Mouse (Mus musculus) stomach, embryonic 16.5 days (tissue): Measurements from ENCODE around the gene Atad2b. TPM values are rescaled to one million over a fixed set of nuclear protein-coding genes. Genes with fewer than 3 reads are reported as not detected.
"Not testable (repeated sequence)": the region's sequence is repeated elsewhere in the genome, so short reads cannot be mapped to it uniquely, and the experiment has no call there.

ENCODE experiments used
- ATAC-seq: fragments of 200-750 bp; cut with Nextera tagmentation; 2 replicates; pipeline ENCODE4 v1.8.0; 2017; ENCODE audit warnings: moderate number of reproducible peaks, moderate TSS enrichment; ENCODE audit not compliant: insufficient read depth, low FRiP score
- H3K27ac ChIP-seq: fragments of 300-500 bp; sonication (generic); 2 replicates; pipeline ENCODE4 v1.5.1; 2014; ENCODE audit warnings: low read length
- H3K27me3 ChIP-seq: fragments of 300-500 bp; sonication (generic); 2 replicates; pipeline ENCODE4 v1.6.1; 2014; ENCODE audit warnings: low read length, control low read depth, mixed read lengths; ENCODE audit not compliant: control insufficient read depth, insufficient read depth
- H3K36me3 ChIP-seq: fragments of 300-500 bp; sonication (generic); 2 replicates; pipeline ENCODE4 v1.6.1; 2014; ENCODE audit warnings: low read length; ENCODE audit not compliant: control insufficient read depth, insufficient read depth
- H3K4me1 ChIP-seq: fragments of 300-500 bp; sonication (generic); 2 replicates; pipeline ENCODE4 v1.6.1; 2014; ENCODE audit warnings: low read length, control low read depth, mixed read lengths; ENCODE audit not compliant: control insufficient read depth, insufficient read depth
- H3K4me2 ChIP-seq: fragments of 300-500 bp; sonication (generic); 2 replicates; pipeline ENCODE4 v1.6.1; 2014; ENCODE audit warnings: low read depth, low read length, mixed read lengths
- H3K4me3 ChIP-seq: fragments of 300-500 bp; sonication (generic); replicated peaks from 2 replicates; pipeline ENCODE4 v1.5.1; 2014; ENCODE audit warnings: mild to moderate bottlenecking, low read length
- H3K9ac ChIP-seq: fragments of 300-500 bp; sonication (generic); 2 replicates; pipeline ENCODE4 v1.6.1; 2014; ENCODE audit warnings: low read length
- H3K9me3 ChIP-seq: fragments of 300-500 bp; sonication (generic); replicated peaks from 2 replicates; pipeline ENCODE4 v1.6.1; 2016; ENCODE audit warnings: low read length, control low read depth; ENCODE audit not compliant: control insufficient read depth
- WGBS: fragments of 180-500 bp; shearing (Covaris S2); extraction: QIAGEN DNeasy Blood & Tissue Kit; methylation state at CpG from one replicate; pipeline ENCODE4 v1.1.7; 2014; 5-methylcytosine and 5-hydroxymethylcytosine counted together
- polyA plus RNA-seq: library from polyadenylated mRNA; unstranded; fragments of >200 nt; fragmentation: Nextera tagmentation; extraction: Ambion mirVana; gene quantifications from 2 replicates; pipeline ENCODE4 v1.2.1, GENCODE M21; 2015

Atad2b gene
- polyA plus RNA-seq, 1 experiment from 2014 or later = 7.5 TPM

GRCm38 (mm10) chr12:4878296-4878783 lies 38.8 kb upstream of the Atad2b start:
- ATAC-seq = no peak
- H3K4me3 ChIP-seq = no peak overlapping the region
- no peak overlapping the region for H3K27ac ChIP-seq
- H3K9ac ChIP-seq = no peak overlapping the region
- 67% methylated on average over 9 of the region's 9 CpGs for WGBS
- no peaks in the 10 kb centered on the region for H3K27me3 ChIP-seq
- H3K9me3 ChIP-seq = no peaks in the 10 kb centered on the region
- no peak overlapping the region for H3K4me2 ChIP-seq
- peaks cover 6% of the 10 kb centered on the region for H3K4me1 ChIP-seq
- H3K36me3 ChIP-seq = peaks cover 8% of the 10 kb centered on the region; the same call in 1 of the 2 replicates

GRCm38 (mm10) chr12:4879048-4879447 lies 38.1 kb upstream of the Atad2b start:
- Histone ChIP-seq H3K9ac (no peak overlapping the region), H3K9me3 (no peaks in the 10 kb centered on the region), H3K4me2 (no peak overlapping the region), H3K4me1 (peaks cover under 1% of the 10 kb centered on the region), H3K27ac (no peak overlapping the region), H3K27me3 (no peaks in the 10 kb centered on the region), H3K4me3 (no peak overlapping the region), H3K36me3 (peaks cover 8% of the 10 kb centered on the region; the same call in 1 of the 2 replicates)
- no peak for ATAC-seq
- WGBS = 95% methylated on average over 5 of the region's 5 CpGs

DNA sequence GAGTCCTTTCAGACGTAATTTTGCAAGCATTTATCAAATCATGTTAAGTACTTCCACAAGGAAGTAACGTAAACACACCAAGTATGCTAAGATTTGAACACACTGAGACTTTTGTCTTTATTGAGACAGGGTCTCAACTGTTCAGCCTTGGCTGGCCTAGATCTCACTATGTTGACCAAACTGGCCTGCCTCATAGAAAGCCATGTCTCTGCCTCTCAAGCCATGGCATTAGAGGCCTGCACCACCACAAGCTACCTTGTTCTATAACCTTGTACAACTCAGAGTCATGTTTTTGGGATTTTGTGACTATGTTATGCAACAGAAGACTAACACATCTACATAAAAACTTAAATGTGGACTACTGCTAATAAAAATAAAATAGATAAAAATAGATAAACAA lies 35.1 kb upstream of the Atad2b start:
- Histone ChIP-seq H3K9me3 (no peaks in the 10 kb centered on the region), H3K27me3 (no peaks in the 10 kb centered on the region), H3K9ac (no peak overlapping the region), H3K4me3 (no peak overlapping the region), H3K4me2 (no peak overlapping the region), H3K4me1 (no peaks in the 10 kb centered on the region), H3K27ac (no peak overlapping the region), H3K36me3 (peaks cover 8% of the 10 kb centered on the region; the same call in 1 of the 2 replicates)
- WGBS = 62% methylated on average over 2 of the region's 2 CpGs
- ATAC-seq = no peak

GRCm38 (mm10) chr12:4885062-4885461 lies 32.1 kb upstream of the Atad2b start:
- Histone ChIP-seq H3K4me2 (no peak overlapping the region), H3K9ac (no peak overlapping the region), H3K4me1 (no peaks in the 10 kb centered on the region), H3K4me3 (no peak overlapping the region), H3K9me3 (no peaks in the 10 kb centered on the region), H3K27me3 (no peaks in the 10 kb centered on the region), H3K27ac (no peak overlapping the region), H3K36me3 (no peaks in the 10 kb centered on the region)
- no peak for ATAC-seq
- WGBS = 53% methylated on average over 1 of the region's 1 CpGs

DNA sequence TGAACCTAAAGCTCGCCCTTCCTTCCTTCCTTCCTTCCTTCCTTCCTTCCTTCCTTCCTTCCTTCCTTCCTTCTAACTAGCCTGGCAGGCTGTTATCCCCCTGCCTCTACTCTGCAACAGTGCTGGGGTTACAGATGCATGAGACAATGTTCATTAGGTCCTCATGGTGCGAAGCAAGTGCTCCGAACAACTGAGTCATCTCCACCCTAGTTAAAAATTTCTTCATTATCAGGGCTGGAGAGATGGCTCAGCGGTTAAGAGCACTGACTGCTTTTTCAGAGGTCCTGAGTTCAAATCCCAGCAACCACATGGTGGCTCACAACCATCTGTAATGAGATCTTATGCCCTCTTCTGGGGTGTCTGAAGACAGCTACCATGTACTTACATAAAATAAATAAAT lies 30.6 kb upstream of the Atad2b start:
- not testable (repeated sequence) for H3K4me1 ChIP-seq, H3K9ac ChIP-seq, H3K36me3 ChIP-seq, H3K9me3 ChIP-seq, H3K27me3 ChIP-seq, H3K4me2 ChIP-seq, H3K27ac ChIP-seq, ATAC-seq, H3K4me3 ChIP-seq
- WGBS = 95% methylated on average over 4 of the region's 4 CpGs

DNA sequence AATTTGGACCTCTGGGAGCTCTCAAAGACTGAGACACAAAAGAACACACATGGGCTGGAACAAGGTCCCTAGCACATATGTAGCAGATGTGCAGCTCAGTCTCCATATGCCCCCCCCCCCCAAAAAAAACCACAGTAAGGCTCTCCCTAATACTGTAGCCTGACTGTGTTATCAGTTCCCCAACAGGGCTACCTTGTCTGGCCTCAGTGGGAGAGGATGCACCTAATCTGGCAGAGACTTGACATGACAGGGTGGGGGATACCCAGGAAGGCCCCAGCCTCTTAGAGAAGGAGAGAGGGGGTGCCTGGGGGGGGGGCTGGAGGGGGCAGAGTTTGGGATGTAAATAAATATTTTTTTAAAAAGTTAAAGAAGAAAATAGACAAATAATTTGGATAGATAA lies 28.4 kb upstream of the Atad2b start:
- Histone ChIP-seq H3K9me3 (no peaks in the 10 kb centered on the region), H3K27ac (no peak overlapping the region), H3K36me3 (no peaks in the 10 kb centered on the region), H3K4me3 (no peak overlapping the region), H3K27me3 (no peaks in the 10 kb centered on the region), H3K4me2 (no peak overlapping the region), H3K9ac (no peak overlapping the region), H3K4me1 (no peaks in the 10 kb centered on the region)
- no peak for ATAC-seq

DNA sequence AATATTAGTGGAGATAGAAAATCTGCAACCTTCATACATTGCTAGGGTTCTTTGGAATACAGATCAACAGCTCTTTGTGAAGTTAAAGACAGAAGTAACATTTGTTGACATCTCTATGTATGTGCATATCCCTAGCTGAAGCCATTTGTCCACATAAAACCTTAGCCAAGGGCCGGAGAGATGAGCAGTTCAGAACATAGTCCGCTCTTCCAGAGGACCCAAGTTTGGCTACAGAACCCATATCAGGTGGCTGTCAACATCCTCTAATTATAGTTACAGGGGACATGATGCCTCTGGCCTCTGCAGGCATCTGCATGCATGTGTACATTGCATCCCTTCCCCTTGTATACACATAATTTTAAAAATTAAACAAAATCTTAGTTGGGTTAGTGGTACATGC lies 27.9 kb upstream of the Atad2b start:
- H3K9ac ChIP-seq = no peak overlapping the region
- no peaks in the 10 kb centered on the region for H3K4me1 ChIP-seq
- no peak overlapping the region for H3K27ac ChIP-seq
- 89% methylated on average over 2 of the region's 2 CpGs for WGBS
- no peak overlapping the region for H3K4me2 ChIP-seq
- H3K9me3 ChIP-seq = no peaks in the 10 kb centered on the region
- no peak for ATAC-seq
- no peaks in the 10 kb centered on the region for H3K27me3 ChIP-seq
- H3K36me3 ChIP-seq = no peaks in the 10 kb centered on the region
- H3K4me3 ChIP-seq = no peak overlapping the region

DNA sequence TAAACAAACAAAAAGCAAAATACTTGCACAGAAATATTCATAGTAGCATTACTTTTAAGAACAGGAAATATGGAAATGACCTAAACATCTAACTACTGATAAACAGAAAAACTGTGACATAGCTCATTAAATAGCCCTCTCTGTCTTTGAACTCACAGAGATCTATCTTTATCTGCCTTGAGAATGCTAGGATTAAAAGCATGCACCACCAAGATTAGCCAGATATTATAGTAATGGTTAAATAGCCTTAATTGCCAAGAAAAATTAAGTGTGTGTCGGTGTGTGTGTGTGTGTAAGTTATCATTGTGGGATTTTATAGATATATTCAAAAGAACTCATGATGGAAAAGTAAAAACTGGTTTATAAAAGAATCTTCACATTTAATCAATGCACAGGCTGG lies 27.3 kb upstream of the Atad2b start:
- Histone ChIP-seq H3K9ac (no peak overlapping the region), H3K4me1 (no peaks in the 10 kb centered on the region), H3K36me3 (no peaks in the 10 kb centered on the region), H3K4me2 (no peak overlapping the region), H3K9me3 (no peaks in the 10 kb centered on the region), H3K4me3 (no peak overlapping the region), H3K27ac (no peak overlapping the region), H3K27me3 (no peaks in the 10 kb centered on the region)
- no peak for ATAC-seq
- WGBS = 87% methylated on average over 1 of the region's 1 CpGs

DNA sequence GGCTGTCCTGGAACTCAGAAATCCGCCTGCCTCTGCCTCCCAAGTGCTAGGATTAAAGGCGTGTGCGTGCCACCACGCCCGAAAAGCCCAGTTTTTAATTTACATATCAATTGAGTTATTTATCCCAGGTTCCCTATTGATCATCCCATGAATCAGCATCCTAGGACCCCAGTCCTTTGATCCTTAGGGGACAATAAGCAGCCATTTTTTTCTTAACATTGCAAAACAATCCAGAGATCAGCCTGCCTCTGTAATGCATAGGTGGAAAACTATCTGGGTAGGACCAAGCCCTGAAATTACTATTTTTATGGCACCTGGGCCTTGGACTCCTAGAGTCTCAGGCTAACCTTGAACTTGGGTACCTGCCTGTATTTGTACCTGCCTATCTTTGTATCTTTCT lies 19.1 kb upstream of the Atad2b start:
- Histone ChIP-seq H3K4me3 (no peak overlapping the region), H3K27me3 (no peaks in the 10 kb centered on the region), H3K9me3 (no peaks in the 10 kb centered on the region), H3K36me3 (no peaks in the 10 kb centered on the region), H3K9ac (no peak overlapping the region), H3K4me2 (no peak overlapping the region), H3K27ac (no peak overlapping the region), H3K4me1 (no peaks in the 10 kb centered on the region)
- 92% methylated on average over 5 of the region's 5 CpGs for WGBS
- no peak for ATAC-seq

DNA sequence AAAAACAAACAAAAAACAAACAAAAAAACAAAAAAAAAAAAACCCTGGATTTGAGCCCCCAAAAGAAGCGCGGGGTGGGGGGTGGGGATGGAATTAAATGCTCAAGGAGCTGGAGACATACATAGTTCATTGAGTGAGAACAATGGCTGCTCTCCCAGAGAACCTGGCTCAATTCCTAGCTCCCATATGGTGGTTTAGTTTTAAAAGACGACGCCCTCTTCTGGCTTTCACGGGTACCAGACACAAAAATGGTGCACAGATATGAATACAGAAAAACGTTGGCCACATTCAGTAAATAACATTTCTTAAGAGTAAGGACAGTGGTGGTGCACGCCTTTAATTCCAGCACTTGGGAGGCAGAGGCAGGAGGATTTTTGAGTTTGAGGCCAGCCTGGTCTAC lies 11.2 kb upstream of the Atad2b start:
- H3K4me1 ChIP-seq = no peaks in the 10 kb centered on the region; the same call in 1 of the 2 replicates
- H3K9ac ChIP-seq = no peak overlapping the region
- no peaks in the 10 kb centered on the region for H3K27me3 ChIP-seq
- no peaks in the 10 kb centered on the region for H3K36me3 ChIP-seq
- no peak for ATAC-seq
- H3K9me3 ChIP-seq = no peaks in the 10 kb centered on the region
- no peak overlapping the region for H3K4me3 ChIP-seq
- WGBS = 71% methylated on average over 7 of the region's 7 CpGs
- H3K4me2 ChIP-seq = no peak overlapping the region
- no peak overlapping the region for H3K27ac ChIP-seq
